Mouse (Mus musculus) olfactory bulb, adult 2 months (tissue): ENCODE data around the gene Prss2.

Experiments used
- CTCF ChIP-seq: fragments of 200-500 bp; IDR thresholded peaks from 2 replicates; pipeline ENCODE4 v1.5.1; 2012; ENCODE audit warnings: low read depth, mild to moderate bottlenecking, low read length, moderate library complexity; ENCODE audit not compliant: insufficient read depth
- POLR2A ChIP-seq: fragments of 200-500 bp; IDR thresholded peaks from 2 replicates; pipeline ENCODE4 v1.6.1; 2012; ENCODE audit warnings: mild to moderate bottlenecking, low read depth, low read length, moderate library complexity; ENCODE audit not compliant: insufficient read depth

DNA sequence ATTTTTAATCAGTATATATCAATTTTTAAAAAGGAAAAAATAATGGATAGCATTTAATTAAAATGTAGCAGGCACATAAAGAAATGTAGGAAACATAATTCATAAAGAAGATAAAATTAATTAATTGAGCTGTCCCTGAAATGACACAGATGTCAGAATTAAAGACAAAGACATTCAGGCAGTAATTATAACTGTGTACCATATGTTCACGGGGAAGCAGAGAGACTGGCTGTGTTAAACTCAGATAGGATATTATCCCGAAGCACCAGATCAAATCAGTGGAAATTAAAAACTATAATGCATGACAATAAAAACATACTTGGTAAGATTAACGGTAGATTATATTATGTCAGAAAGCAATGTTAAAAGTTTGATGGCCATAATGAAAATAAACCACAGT, 47.5 kb downstream of the Prss2 start:
- no peak for TF ChIP-seq CTCF
- no peak for TF ChIP-seq POLR2A
